Mouse (Mus musculus) kidney, adult 2 months (tissue): ENCODE measurements around the gene Kcna7. TPM values are rescaled to one million over a fixed set of nuclear protein-coding genes. Genes with fewer than 3 reads are reported as not detected.

Experiments used
- DNase-seq: peaks from one replicate; pipeline ENCODE4 v3.0.0; 2021
- H3K27ac ChIP-seq: fragments of 200-500 bp; 2 replicates; pipeline ENCODE4 v1.5.1; 2012; ENCODE audit warnings: low read depth, low read length, control low read depth, inconsistent platforms; ENCODE audit not compliant: insufficient read depth
- H3K27me3 ChIP-seq: fragments of 200-500 bp; replicated peaks from 2 replicates; pipeline ENCODE4 v1.6.1; 2012; ENCODE audit warnings: mild to moderate bottlenecking, moderate library complexity, low read length, inconsistent platforms; ENCODE audit not compliant: control insufficient read depth, insufficient read depth
- H3K36me3 ChIP-seq: fragments of 200-500 bp; 2 replicates; pipeline ENCODE4 v1.6.1; 2012; ENCODE audit warnings: mild to moderate bottlenecking, moderate library complexity, low read length, inconsistent platforms; ENCODE audit not compliant: control insufficient read depth, insufficient read depth
- H3K4me1 ChIP-seq: fragments of 200-500 bp; 2 replicates; pipeline ENCODE4 v1.6.1; 2011; ENCODE audit warnings: low read length; ENCODE audit not compliant: control insufficient read depth, insufficient read depth
- H3K4me3 ChIP-seq: fragments of 200-500 bp; 2 replicates; pipeline ENCODE4 v1.5.1; 2011; ENCODE audit warnings: mild to moderate bottlenecking, low read depth, low read length, control low read depth; ENCODE audit not compliant: insufficient read depth
- CTCF ChIP-seq: fragments of 200-500 bp; conservative IDR thresholded peaks from 2 replicates; pipeline ENCODE4 v1.5.1; 2011; ENCODE audit warnings: low read depth, mild to moderate bottlenecking, control low read depth, low read length, moderate library complexity, mixed read lengths; ENCODE audit not compliant: insufficient read depth, insufficient read length
- POLR2A ChIP-seq: fragments of 200-500 bp; IDR thresholded peaks from one replicate; pipeline ENCODE4 v1.6.1; 2011; ENCODE audit warnings: low read depth, low read length, control low read depth
- WGBS: fragments of 180-500 bp; shearing (Covaris S2); methylation state at CpG from one replicate; pipeline ENCODE4 v1.1.7; 2018; 5-methylcytosine and 5-hydroxymethylcytosine counted together
- polyA plus RNA-seq: library from polyadenylated mRNA; depleted of rRNA; stranded (reverse); fragments of >200 nt; gene quantifications from 2 replicates; pipeline ENCODE4 v1.2.3, GENCODE M21; 2012

Kcna7 gene
- polyA plus RNA-seq, 1 experiment, result 0.91 TPM

DNA sequence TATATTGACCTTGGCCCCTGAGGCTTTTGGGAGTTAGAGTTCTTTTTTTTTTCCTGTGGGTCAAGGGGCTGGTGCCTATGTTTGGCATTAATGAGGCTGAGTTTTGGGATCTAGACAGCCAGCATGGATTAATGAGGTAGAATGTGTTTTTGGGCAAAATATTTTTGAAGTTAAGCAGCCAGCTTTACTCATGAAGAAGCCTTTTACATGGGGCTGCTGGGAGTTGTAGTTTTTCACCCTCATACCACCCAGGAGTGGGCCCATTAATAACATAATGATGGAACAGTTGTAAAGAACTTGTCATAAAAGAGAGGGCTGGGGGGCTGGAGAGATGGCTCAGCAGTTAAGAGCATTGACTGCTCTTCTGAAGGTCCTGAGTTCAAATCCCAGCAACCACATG is 41.1 kb downstream of the Kcna7 start:
- no peak for DNase-seq
- no peaks in the 10 kb centered on the region for H3K36me3 ChIP-seq

DNA sequence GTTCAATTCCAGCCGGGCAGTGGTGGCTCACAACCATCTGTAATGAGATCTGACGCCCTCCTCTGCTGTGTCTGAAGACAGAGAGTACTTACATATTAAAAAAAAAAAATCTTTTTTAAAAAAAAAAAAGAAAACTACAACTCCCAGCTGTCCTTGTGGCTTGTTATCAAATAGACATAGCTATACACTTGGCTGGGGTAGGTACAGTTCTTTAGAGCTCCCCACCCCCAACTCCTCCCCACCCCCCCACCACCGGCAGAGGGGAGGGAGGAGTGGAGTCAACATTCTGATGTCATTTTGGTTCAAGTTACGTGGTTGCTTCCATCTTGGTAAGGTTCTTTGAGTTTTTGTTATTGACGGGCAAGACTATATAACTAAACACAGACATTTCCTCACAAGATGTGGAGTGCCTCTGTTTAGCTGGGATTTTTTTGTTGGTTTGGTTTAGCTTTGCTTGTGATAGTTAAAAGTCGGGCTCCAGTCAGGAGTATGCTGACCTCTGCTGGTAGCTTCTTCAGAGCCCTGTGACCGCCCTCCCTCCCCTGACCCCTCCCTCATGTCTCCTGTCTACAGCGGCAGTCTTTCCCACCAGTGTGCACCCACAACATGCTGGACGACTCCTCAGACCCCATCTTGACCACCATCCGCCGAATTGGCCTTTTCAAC is 42.0 kb downstream of the Kcna7 start:
- WGBS, result 37% methylated on average over 11 of the region's 11 CpGs
- no peak overlapping the region for H3K27ac ChIP-seq
- H3K27me3 ChIP-seq, result no peaks in the 10 kb centered on the region
- peak; percentile 59 for TF ChIP-seq CTCF
- no peak for TF ChIP-seq POLR2A
- no peaks in the 10 kb centered on the region for H3K36me3 ChIP-seq
- DNase-seq, result no peak
- no peak overlapping the region for H3K4me3 ChIP-seq
- H3K4me1 ChIP-seq, result no peaks in the 10 kb centered on the region

More for the DNA sequence above, 41.1 kb downstream of the Kcna7 start:
- Histone ChIP-seq H3K4me1 (no peaks in the 10 kb centered on the region), H3K27me3 (no peaks in the 10 kb centered on the region), H3K27ac (no peak overlapping the region), H3K4me3 (no peak overlapping the region)
- TF ChIP-seq CTCF, result no peak
- no peak for TF ChIP-seq POLR2A

DNA sequence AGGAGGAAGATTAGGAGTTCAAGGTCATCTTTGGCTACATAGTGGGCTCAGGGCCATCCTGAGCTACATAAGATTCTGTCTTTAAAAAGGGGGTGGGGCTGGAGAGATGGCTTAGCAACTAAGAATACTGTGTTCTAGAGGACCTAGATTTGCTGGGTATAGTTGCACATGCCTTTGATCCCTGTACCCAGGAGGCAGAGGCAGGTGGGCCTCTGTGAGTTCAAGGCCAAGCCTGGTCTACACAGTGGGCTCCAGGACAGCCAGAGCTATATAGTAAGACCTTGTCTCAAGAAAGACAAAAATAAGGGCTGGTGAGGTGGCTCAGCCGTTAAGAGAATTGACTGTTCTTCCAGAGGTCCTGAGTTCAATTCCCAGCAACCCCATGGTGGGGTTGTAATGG is 44.5 kb downstream of the Kcna7 start:
- Histone ChIP-seq H3K27ac (no peak overlapping the region), H3K27me3 (no peaks in the 10 kb centered on the region), H3K36me3 (no peaks in the 10 kb centered on the region), H3K4me3 (no peak overlapping the region), H3K4me1 (no peaks in the 10 kb centered on the region)
- TF ChIP-seq POLR2A (no peak), CTCF (no peak)
- DNase-seq, result no peak
- WGBS, result 100% methylated on average over 1 of the region's 1 CpGs

DNA sequence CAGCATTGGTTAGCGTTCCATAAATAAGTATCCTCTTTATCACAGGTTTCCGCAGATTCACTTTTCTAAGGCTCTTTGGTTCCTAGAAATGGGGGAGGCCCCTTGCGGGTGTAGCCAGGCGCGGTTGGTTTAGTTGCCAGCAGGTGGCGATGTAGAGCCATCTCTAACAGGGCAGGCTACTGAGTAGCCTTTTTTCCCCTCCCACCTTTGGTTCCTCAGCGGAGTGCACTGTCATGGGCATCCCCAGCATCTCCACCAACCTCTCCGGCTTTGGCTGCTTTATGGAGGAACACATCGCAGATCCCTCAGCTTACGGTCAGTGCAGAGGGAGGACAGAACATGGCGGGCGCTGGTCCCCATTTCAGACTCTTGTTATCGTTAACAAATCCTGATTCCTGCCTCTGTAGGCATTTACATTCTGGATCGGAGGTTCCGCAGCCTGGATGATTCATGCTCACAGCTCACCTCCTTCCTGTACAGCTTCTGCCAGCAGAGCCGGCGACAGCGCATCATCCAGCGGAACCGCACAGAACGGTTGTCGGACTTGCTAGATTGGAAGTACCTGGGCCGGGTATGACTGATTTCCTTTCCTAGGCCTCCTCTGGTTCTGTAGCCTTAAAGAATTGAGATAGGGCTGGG is 46.0 kb downstream of the Kcna7 start:
- WGBS, result 55% methylated on average over 23 of the region's 23 CpGs
- H3K4me3 ChIP-seq, result no peak overlapping the region
- H3K36me3 ChIP-seq, result no peaks in the 10 kb centered on the region
- no peak overlapping the region for H3K27ac ChIP-seq
- no peaks in the 10 kb centered on the region for H3K27me3 ChIP-seq
- DNase-seq, result peak; percentile 83
- peak; percentile 85 for TF ChIP-seq CTCF
- no peak for TF ChIP-seq POLR2A
- no peaks in the 10 kb centered on the region for H3K4me1 ChIP-seq

DNA sequence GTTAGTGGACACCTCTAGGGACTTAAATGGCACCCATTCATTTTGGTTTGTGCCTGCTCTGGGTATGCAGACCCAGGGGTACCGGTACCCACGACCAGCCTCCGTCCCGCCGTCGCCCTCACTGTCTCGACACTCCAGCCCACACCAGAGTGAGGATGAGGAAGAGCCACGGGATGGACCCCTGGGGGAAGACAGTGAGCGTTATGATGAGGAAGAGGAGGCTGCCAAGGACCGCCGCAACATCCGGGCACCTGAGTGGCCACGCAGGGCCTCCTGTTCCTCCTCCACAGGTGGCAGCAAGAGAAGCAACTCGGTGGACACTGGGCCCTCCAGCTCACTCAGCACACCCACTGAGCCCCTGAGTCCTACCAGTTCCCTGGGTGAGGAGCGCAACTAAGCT is 49.5 kb downstream of the Kcna7 start:
- TF ChIP-seq POLR2A, result no peak
- TF ChIP-seq CTCF, result no peak
- H3K4me3 ChIP-seq, result no peak overlapping the region
- 93% methylated on average over 15 of the region's 15 CpGs for WGBS
- no peak overlapping the region for H3K27ac ChIP-seq
- H3K27me3 ChIP-seq, result no peaks in the 10 kb centered on the region
- H3K36me3 ChIP-seq, result peaks cover 11% of the 10 kb centered on the region
- peaks cover 8% of the 10 kb centered on the region; the same call in 1 of the 2 replicates for H3K4me1 ChIP-seq
- no peak for DNase-seq

DNA sequence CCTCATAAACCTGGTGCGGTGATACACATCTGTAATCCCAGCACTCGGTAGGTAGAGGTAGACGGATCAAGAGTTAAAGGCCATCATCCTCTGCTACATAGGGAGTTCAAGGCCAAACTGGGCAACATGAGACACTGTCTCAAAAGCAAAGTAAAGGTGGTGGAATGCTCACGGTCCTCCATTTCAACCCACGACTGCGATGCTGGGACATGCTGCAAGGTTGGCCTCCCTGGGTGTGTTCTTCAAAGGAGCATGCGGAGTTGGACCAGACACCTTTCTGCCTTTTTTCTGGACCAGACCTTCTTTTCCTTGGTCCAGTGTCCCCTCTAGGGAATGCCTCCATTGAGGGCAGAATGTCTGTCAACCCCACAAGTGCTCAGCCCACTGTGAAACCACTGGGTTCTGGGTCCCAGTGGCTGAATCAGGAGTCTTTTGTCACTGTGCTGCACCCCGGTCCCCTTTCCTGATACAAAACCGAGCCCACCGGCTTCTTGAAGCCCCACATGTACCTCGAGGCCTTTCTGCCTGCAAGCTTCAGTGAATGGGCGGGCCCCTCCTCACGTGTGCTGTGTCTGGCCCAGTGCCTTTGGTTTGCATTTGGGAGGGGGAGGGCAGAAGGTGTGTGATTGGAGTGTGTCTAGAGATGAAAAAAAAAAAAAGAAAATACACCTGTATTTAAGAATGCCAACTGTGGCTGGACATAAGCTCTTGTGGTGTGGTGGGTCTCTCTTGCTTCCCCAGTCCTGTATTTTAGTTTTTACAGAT is 50.7 kb downstream of the Kcna7 start:
- WGBS, result 71% methylated on average over 13 of the region's 13 CpGs
- peak overlapping the region; percentile 34; the same call in 1 of the 2 replicates for H3K27ac ChIP-seq
- H3K27me3 ChIP-seq, result no peaks in the 10 kb centered on the region
- no peak overlapping the region for H3K4me3 ChIP-seq
- no peak for DNase-seq
- TF ChIP-seq CTCF, result no peak
- TF ChIP-seq POLR2A, result no peak
- peaks cover 14% of the 10 kb centered on the region for H3K4me1 ChIP-seq
- H3K36me3 ChIP-seq, result peaks cover 11% of the 10 kb centered on the region

DNA sequence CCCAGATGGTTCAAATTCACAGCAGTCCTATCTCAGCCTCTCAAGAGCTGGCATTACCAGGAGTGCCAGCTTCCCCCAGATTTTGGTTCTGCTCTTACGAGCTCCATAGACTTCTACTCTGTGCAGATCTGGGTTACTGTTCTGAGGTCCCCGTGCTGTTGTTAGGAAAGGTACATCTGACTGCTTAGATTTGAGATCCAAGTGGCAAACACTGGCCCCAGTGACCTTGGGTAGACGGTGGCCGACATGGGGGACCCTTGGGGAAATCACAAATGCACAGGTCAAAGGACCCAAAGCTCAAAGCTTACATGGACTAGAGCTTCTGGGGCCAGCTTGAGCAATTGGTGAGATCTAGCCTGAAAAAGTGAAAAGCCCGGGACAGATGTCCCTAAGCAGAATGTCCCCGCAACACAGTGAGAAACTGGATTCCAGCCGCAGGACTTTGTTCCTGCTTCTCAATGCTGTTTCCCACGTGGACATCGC is 51.3 kb downstream of the Kcna7 start:
- TF ChIP-seq POLR2A, result no peak
- TF ChIP-seq CTCF, result no peak
- no peak overlapping the region for H3K4me3 ChIP-seq
- H3K27ac ChIP-seq, result peak overlapping the region; percentile 34
- H3K36me3 ChIP-seq, result peaks cover 11% of the 10 kb centered on the region
- DNase-seq, result no peak
- 25% methylated on average over 9 of the region's 9 CpGs for WGBS
- H3K4me1 ChIP-seq, result peaks cover 16% of the 10 kb centered on the region
- H3K27me3 ChIP-seq, result no peaks in the 10 kb centered on the region
